Mouse (Mus musculus) lung, postnatal 0 days (tissue): ENCODE results near the gene Fnbp1l. TPM values are rescaled to one million over a fixed set of nuclear protein-coding genes. Genes with fewer than 3 reads are reported as not detected.

Experiments used
- ATAC-seq: fragments of 200-750 bp; cut with Nextera tagmentation; 2 replicates; pipeline ENCODE4 v1.8.0; 2017; ENCODE audit warnings: moderate library complexity
- DNase-seq: peaks from one replicate; pipeline ENCODE4 v3.0.0-alpha.2; 2016; ENCODE audit warnings: low spot score
- H3K27ac ChIP-seq: fragments of 300-500 bp; sonication (generic); 2 replicates; pipeline ENCODE4 v1.5.1; 2014; ENCODE audit warnings: antibody characterized with exemption, mild to moderate bottlenecking, low read length, mixed read lengths
- H3K27me3 ChIP-seq: fragments of 300-500 bp; sonication (generic); replicated peaks from 2 replicates; pipeline ENCODE4 v1.6.1; 2014; ENCODE audit warnings: low read length, mixed read lengths; ENCODE audit not compliant: insufficient read depth
- H3K36me3 ChIP-seq: fragments of 300-500 bp; sonication (generic); 2 replicates; pipeline ENCODE4 v1.6.1; 2014; ENCODE audit warnings: low read length, mixed read lengths; ENCODE audit not compliant: insufficient read depth
- H3K4me1 ChIP-seq: fragments of 300-500 bp; sonication (generic); 2 replicates; pipeline ENCODE4 v1.6.1; 2014; ENCODE audit warnings: antibody characterized with exemption, low read depth, low read length, mixed read lengths; ENCODE audit not compliant: insufficient read depth
- H3K4me2 ChIP-seq: fragments of 300-500 bp; sonication (generic); replicated peaks from 2 replicates; pipeline ENCODE4 v1.6.1; 2014; ENCODE audit warnings: low read depth, mild to moderate bottlenecking, low read length, moderate library complexity, mixed read lengths
- H3K4me3 ChIP-seq: fragments of 300-500 bp; sonication (generic); 2 replicates; pipeline ENCODE4 v1.5.1; 2014; ENCODE audit warnings: low read depth, low read length
- H3K9ac ChIP-seq: fragments of 300-500 bp; sonication (generic); replicated peaks from 2 replicates; pipeline ENCODE4 v1.6.1; 2014; ENCODE audit warnings: low read depth, mild to moderate bottlenecking
- H3K9me3 ChIP-seq: fragments of 300-500 bp; sonication (generic); 2 replicates; pipeline ENCODE4 v1.6.1; 2016; ENCODE audit warnings: low read length, mixed read lengths
- CTCF ChIP-seq: IDR thresholded peaks from 2 replicates; pipeline ENCODE4 v1.5.1; 2016; ENCODE audit warnings: antibody characterized with exemption, mild to moderate bottlenecking
- EP300 ChIP-seq: IDR thresholded peaks from 2 replicates; pipeline ENCODE4 v1.6.1; 2016; ENCODE audit warnings: antibody characterized with exemption, mild to moderate bottlenecking, control low read depth
- WGBS: fragments of 180-500 bp; shearing (Covaris S2); extraction: QIAGEN DNeasy Blood & Tissue Kit; methylation state at CpG from one replicate; pipeline ENCODE4 v1.1.7; 2014; 5-methylcytosine and 5-hydroxymethylcytosine counted together
- polyA plus RNA-seq: library from polyadenylated mRNA; unstranded; fragments of >200 nt; fragmentation: Nextera tagmentation; extraction: Ambion mirVana; gene quantifications from 2 replicates; pipeline ENCODE4 v1.2.1, GENCODE M21; 2015

Fnbp1l gene
- polyA plus RNA-seq, 1 experiment from 2014 or later: 32.3 TPM

DNA sequence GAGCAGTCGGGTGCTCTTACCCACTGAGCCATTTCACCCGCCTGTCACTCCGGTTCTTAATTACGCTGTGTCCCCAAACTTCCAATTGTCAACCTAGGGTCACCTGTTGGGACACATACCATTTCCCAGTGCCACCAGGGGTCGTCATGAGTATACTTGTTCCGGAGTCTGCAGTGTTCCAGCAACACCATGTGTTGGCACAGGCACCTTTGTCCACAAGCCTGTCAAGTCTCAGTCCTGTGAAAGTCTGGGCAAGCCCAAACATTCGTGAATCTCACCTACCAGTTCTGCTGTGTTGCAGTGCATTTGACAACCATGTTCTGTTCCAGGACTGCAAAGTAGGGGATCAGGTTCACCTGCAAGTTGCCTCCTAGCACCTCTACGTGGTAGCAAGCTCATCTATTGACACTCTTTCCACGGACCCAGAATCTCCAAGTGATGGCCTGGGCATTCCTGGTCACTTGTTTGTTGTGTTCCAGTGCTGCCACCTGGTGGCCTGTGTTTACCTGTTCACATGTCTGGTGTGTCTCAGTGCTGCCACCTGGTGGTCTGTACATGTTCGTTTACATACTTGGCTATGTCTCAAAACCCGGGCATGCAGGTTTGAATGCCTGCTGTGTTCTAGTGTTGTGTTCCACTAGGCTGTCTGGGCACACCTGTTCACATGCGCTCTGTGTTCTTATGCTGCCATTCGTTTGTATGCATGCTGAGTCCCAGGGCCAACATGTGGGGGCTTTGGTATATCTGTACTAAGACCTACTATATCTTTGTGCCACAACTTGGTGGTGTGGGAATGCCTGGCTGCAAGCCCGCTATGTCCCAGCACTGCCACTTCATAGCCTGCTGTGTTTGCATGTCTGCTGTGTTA lies 19.0 kb upstream of the Fnbp1l start:
- H3K27ac ChIP-seq: no peak overlapping the region
- no peak overlapping the region for H3K9ac ChIP-seq
- no peaks in the 10 kb centered on the region for H3K27me3 ChIP-seq
- no peak for TF ChIP-seq EP300
- peak; percentile 100 for TF ChIP-seq CTCF
- DNase-seq: peak; percentile 97
- 35% methylated on average over 14 of the region's 14 CpGs for WGBS
- peaks cover 3% of the 10 kb centered on the region; the same call in 1 of the 2 replicates for H3K4me1 ChIP-seq
- ATAC-seq: peak; percentile 83
- no peak overlapping the region for H3K4me3 ChIP-seq
- no peaks in the 10 kb centered on the region for H3K36me3 ChIP-seq
- H3K4me2 ChIP-seq: 0 out of 2 replicates have a peak overlapping the region, but pooled peaks have one; percentile 19
- no peaks in the 10 kb centered on the region for H3K9me3 ChIP-seq

- Histone ChIP-seq H3K36me3 (no peaks in the 10 kb centered on the region), H3K27ac (no peak overlapping the region), H3K9me3 (no peaks in the 10 kb centered on the region), H3K9ac (no peak overlapping the region), H3K4me2 (no peak overlapping the region), H3K27me3 (no peaks in the 10 kb centered on the region), H3K4me1 (peaks cover 3% of the 10 kb centered on the region; the same call in 1 of the 2 replicates), H3K4me3 (no peak overlapping the region)
- WGBS: 38% methylated on average over 1 of the region's 1 CpGs
- ATAC-seq (no peak), DNase-seq (no peak)
- no peak for TF ChIP-seq CTCF
- TF ChIP-seq EP300: peak; percentile 36; the same call in 1 of the 2 replicates
These were observed 17.8 kb upstream of the Fnbp1l start for GRCm38 (mm10) chr3:122637280-122637679.

- TF ChIP-seq CTCF: no peak
- TF ChIP-seq EP300: peak; percentile 70
- ATAC-seq (peak; percentile 69), DNase-seq (peak; percentile 43)
- no peaks in the 10 kb centered on the region for H3K27me3 ChIP-seq
- H3K4me1 ChIP-seq: peaks cover 3% of the 10 kb centered on the region; the same call in 1 of the 2 replicates
- H3K36me3 ChIP-seq: no peaks in the 10 kb centered on the region
- no peaks in the 10 kb centered on the region for H3K9me3 ChIP-seq
- no peak overlapping the region for H3K9ac ChIP-seq
- peak overlapping the region; percentile 52; the same call in 1 of the 2 replicates for H3K27ac ChIP-seq
- no peak overlapping the region for H3K4me3 ChIP-seq
- 0 out of 2 replicates have a peak overlapping the region, but pooled peaks have one; percentile 21 for H3K4me2 ChIP-seq
- 19% methylated on average over 12 of the region's 12 CpGs for WGBS
These were observed 15.7 kb upstream of the Fnbp1l start for GRCm38 (mm10) chr3:122635246-122635645.

GRCm38 (mm10) chr3:122629580-122629979 lies 10.1 kb upstream of the Fnbp1l start:
- Histone ChIP-seq H3K9me3 (no peaks in the 10 kb centered on the region), H3K4me2 (peak overlapping the region; percentile 51), H3K9ac (no peak overlapping the region), H3K27ac (peak overlapping the region; percentile 44), H3K27me3 (no peaks in the 10 kb centered on the region), H3K36me3 (no peaks in the 10 kb centered on the region), H3K4me1 (no peaks in the 10 kb centered on the region; the same call in 1 of the 2 replicates), H3K4me3 (peak overlapping the region; percentile 28; the same call in 1 of the 2 replicates)
- TF ChIP-seq EP300 (peak; percentile 54; the same call in 1 of the 2 replicates), CTCF (no peak)
- ATAC-seq (peak; percentile 87), DNase-seq (peak; percentile 80)
- WGBS: 6% methylated on average over 13 of the region's 13 CpGs

GRCm38 (mm10) chr3:122628956-122629355 lies 9.4 kb upstream of the Fnbp1l start:
- Histone ChIP-seq H3K27me3 (no peaks in the 10 kb centered on the region), H3K4me3 (no peak overlapping the region), H3K27ac (peak overlapping the region; percentile 14; the same call in 1 of the 2 replicates), H3K4me2 (no peak overlapping the region), H3K36me3 (no peaks in the 10 kb centered on the region), H3K9ac (no peak overlapping the region), H3K4me1 (no peaks in the 10 kb centered on the region; the same call in 1 of the 2 replicates), H3K9me3 (no peaks in the 10 kb centered on the region)
- TF ChIP-seq CTCF: no peak
- no peak for TF ChIP-seq EP300
- DNase-seq (no peak), ATAC-seq (no peak)
- WGBS: 48% methylated on average over 3 of the region's 3 CpGs

- Histone ChIP-seq H3K9ac (no peak overlapping the region), H3K36me3 (no peaks in the 10 kb centered on the region), H3K27me3 (no peaks in the 10 kb centered on the region), H3K4me2 (no peak overlapping the region), H3K4me3 (no peak overlapping the region), H3K9me3 (no peaks in the 10 kb centered on the region), H3K4me1 (no peaks in the 10 kb centered on the region; the same call in 1 of the 2 replicates), H3K27ac (peak overlapping the region; percentile 14; the same call in 1 of the 2 replicates)
- TF ChIP-seq CTCF (no peak), EP300 (no peak)
- 85% methylated on average over 10 of the region's 10 CpGs for WGBS
- ATAC-seq (no peak), DNase-seq (no peak)
These were observed 9.0 kb upstream of the Fnbp1l start for GRCm38 (mm10) chr3:122628546-122628945.
